In the genomic region with DNA sequence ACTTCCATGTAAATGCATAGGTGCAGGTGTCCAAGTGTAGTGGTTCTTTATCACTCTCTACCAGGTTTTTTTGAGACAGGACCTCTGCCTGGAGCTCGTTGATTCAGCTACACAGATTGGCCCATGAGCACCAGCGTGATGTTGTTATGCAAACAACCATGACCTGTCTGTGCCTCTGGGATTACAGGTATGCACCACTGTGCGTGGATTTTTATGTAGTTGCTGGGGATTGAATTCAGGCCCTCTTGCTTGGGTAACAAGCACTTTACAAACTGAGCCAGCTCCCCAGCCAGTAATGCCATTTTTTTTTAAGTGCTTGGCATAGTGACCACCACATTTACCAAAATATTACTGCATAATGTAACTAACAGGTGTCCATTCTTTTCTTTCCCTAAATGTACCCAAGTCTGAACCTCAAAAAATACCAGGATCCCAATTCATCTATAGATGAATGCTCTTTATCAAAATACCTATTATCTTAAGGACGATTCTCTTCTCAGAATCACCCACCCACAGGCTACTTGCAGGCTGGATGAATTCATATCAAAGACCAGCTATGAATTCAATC, we compare ENCODE assay signal across 27 mouse cellular contexts. TPM values are rescaled to one million over a fixed set of nuclear protein-coding genes. Genes with fewer than 3 reads are reported as not detected.
DNase-seq lines count a peak whose midpoint lies in the region; ATAC-seq and TF ChIP-seq lines count a peak whose summit lies in the region.
"Had no signal": no experiment of that assay in that cellular context is flagged by ENCODE, and none has a peak within 500 bp of the region (broad histone marks: within the 10 kb centered on the region; RNA-seq: fewer than 3 reads in every experiment).

No protein-coding gene starts in this region.

- no peak overlapping the region for H3ac ChIP-seq in myocyte (ENCODE audit: control insufficient read depth, insufficient read length)

- TF ChIP-seq POLR2A in CH12.LX (IDR thresholded peaks at IDR 0.05; ENCODE audit: low read depth, low read length): peak; percentile 41
- TF ChIP-seq POLR2A in myocyte (IDR thresholded peaks at IDR 0.05; ENCODE audit: insufficient read length, low read depth): no peak

- H3K36me3 ChIP-seq in heart, embryonic 12.5 days: no peaks in the 10 kb centered on the region
- no peaks in the 10 kb centered on the region for H3K36me3 ChIP-seq in heart, embryonic 10.5 days
- no peaks in the 10 kb centered on the region for H3K36me3 ChIP-seq in CH12.LX (replicated peaks in 1 of 2; ENCODE audit: control insufficient read depth in 1 of 2, insufficient read depth in 1 of 2, low read length in 1 of 2)
- H3K36me3 ChIP-seq in myocyte (ENCODE audit: control insufficient read depth, insufficient read depth): no peaks in the 10 kb centered on the region
- H3K36me3 ChIP-seq: G1E had no signal

- no peak overlapping the region for H3K9ac ChIP-seq in heart, embryonic 12.5 days
- H3K9ac ChIP-seq in CH12.LX (ENCODE audit: insufficient read depth, low read depth): no peak overlapping the region

- ATAC-seq in heart, embryonic 12.5 days (ENCODE audit: insufficient number of reproducible peaks, low FRiP score): no peak
- no peak for ATAC-seq in megakaryocyte, adult 5-6 weeks (ENCODE audit: poor library complexity, severe bottlenecking)
- ATAC-seq: Patski had no signal

- dilution Hi-C loops in CH12.LX (cut with MboI; ENCODE audit: extremely low pct_ligation_motif_present, extremely low pct_unique_long_range_greater_than_20kb, low sequenced_read_pairs): no loop called here

- WGBS in heart, embryonic 12.5 days: 80% methylated on average over 4 of the region's 4 CpGs
- WGBS in heart, embryonic 10.5 days: 70% methylated on average over 4 of the region's 4 CpGs

- no peaks in the 10 kb centered on the region for H3K27me3 ChIP-seq in heart, embryonic 12.5 days (replicated peaks)
- H3K27me3 ChIP-seq in heart, embryonic 10.5 days (ENCODE audit: insufficient read depth, poor library complexity, severe bottlenecking): no peaks in the 10 kb centered on the region
- no peaks in the 10 kb centered on the region for H3K27me3 ChIP-seq in CH12.LX (replicated peaks)
- H3K27me3 ChIP-seq in myocyte (ENCODE audit: control insufficient read depth, insufficient read depth, insufficient read length): no peaks in the 10 kb centered on the region
- H3K27me3 ChIP-seq: Patski had no signal

- no peak overlapping the region for H3K4me2 ChIP-seq in heart, embryonic 12.5 days
- H3K4me2 ChIP-seq in CH12.LX (ENCODE audit: insufficient read depth, low read depth, poor library complexity, severe bottlenecking) (peak overlapping the region; percentile 73; the same call in 1 of the 2 replicates), myocyte (ENCODE audit: low read depth) (peak overlapping the region; percentile 60)

- no peak for TF ChIP-seq EP300 in CH12.LX (IDR thresholded peaks at IDR 0.05; ENCODE audit: low read length)

- no peaks in the 10 kb centered on the region for H3K9me3 ChIP-seq in heart, embryonic 12.5 days (replicated peaks)
- no peaks in the 10 kb centered on the region for H3K9me3 ChIP-seq in heart, embryonic 10.5 days
- H3K9me3 ChIP-seq in CH12.LX (replicated peaks; ENCODE audit: low read length): no peaks in the 10 kb centered on the region
- H3K9me3 ChIP-seq: G1E had no signal

- peaks cover 15% of the 10 kb centered on the region for H3K4me1 ChIP-seq in heart, embryonic 12.5 days (replicated peaks)
- H3K4me1 ChIP-seq in heart, embryonic 10.5 days: peaks cover 15% of the 10 kb centered on the region
- peaks cover 7 to 49% of the 10 kb centered on the region in 2 experiments; a peak in 3 of 4 replicates for H3K4me1 ChIP-seq in CH12.LX (ENCODE audit: control insufficient read depth in 1 of 2, insufficient read depth in 2 of 2)

- H3K79me2 ChIP-seq in CH12.LX (replicated peaks; ENCODE audit: control insufficient read depth, extremely low read depth, insufficient read depth, poor library complexity, severe bottlenecking) (no peaks in the 10 kb centered on the region), myocyte (ENCODE audit: control insufficient read depth, insufficient read depth) (no peaks in the 10 kb centered on the region)

- peak; percentile 39 for DNase-seq in heart, adult 11 months
- DNase-seq in heart, embryonic 10.5 days (ENCODE audit: low spot score): peak; percentile 39
- DNase-seq in heart, postnatal 4 days: no peak
- no peak for DNase-seq in CH12.LX (ENCODE audit: extremely low read depth)
- DNase-seq in urinary bladder, postnatal 4 days (ENCODE audit: low spot score in 2 of 2): no peak
- DNase-seq: adrenal gland, adult 2 months; adrenal gland, adult 8-10 months; adrenal gland, postnatal 10 days; adrenal gland, postnatal 14 days; adrenal gland, postnatal 25 days; adrenal gland, postnatal 36 days; B cell, adult 2 months; cerebellum, adult 11 months; cerebellum, adult 11-12 months; cerebellum, adult 18-20 months had no signal

- H3K4me3 ChIP-seq in heart, embryonic 12.5 days: no peak overlapping the region
- H3K4me3 ChIP-seq in heart, embryonic 10.5 days: no peak overlapping the region
- H3K4me3 ChIP-seq in CH12.LX (replicated peaks in 1 of 3; ENCODE audit: low read depth in 2 of 3, low read length in 2 of 3, poor library complexity in 1 of 3) (no peak overlapping the region), myocyte (no peak overlapping the region)

- no peak for TF ChIP-seq RAD21 in CH12.LX (IDR thresholded peaks at IDR 0.05; ENCODE audit: low read depth, low read length)

- no peak overlapping the region for H3K27ac ChIP-seq in heart, embryonic 12.5 days (ENCODE audit: poor library complexity, severe bottlenecking)
- no peak overlapping the region for H3K27ac ChIP-seq in heart, embryonic 10.5 days
- H3K27ac ChIP-seq in CH12.LX (ENCODE audit: insufficient read depth, low read depth): no peak overlapping the region; the same call in 1 of the 2 replicates

- TF ChIP-seq CTCF in CH12.LX (conservative IDR thresholded peaks at IDR 0.05 in 1 of 2, IDR thresholded peaks at IDR 0.05 in 1 of 2; ENCODE audit: low read depth in 2 of 2, low read length in 2 of 2): no peak

- in situ Hi-C loops in CH12.LX (cut with MboI; ENCODE audit: low pct_ligation_motif_present, low pct_unique_long_range_greater_than_20kb, low sequenced_read_pairs): no loop called here

TF ChIP-seq in CH12.LX, 34 proteins besides CTCF, POLR2A, EP300 and RAD21:
- TF ChIP-seq ZMIZ1 (IDR thresholded peaks at IDR 0.05; ENCODE audit: low read depth, low read length) (peak; percentile 92; the same call in 1 of the 2 replicates), HCFC1 (IDR thresholded peaks at IDR 0.05; ENCODE audit: low read depth, low read length) (no peak), NRF1 (IDR thresholded peaks at IDR 0.05; ENCODE audit: low read depth, low read length) (peak; percentile 73), TBP (conservative IDR thresholded peaks at IDR 0.05; ENCODE audit: low read depth, low read length) (peak; percentile 93)

TF ChIP-seq in myocyte, 11 proteins besides CTCF, POLR2A, EP300 and RAD21:
- TF ChIP-seq MYOG (IDR thresholded peaks at IDR 0.05; ENCODE audit: control insufficient read depth in 1 of 3, insufficient read depth in 1 of 3, insufficient read length in 2 of 3, low read depth in 2 of 3): no peak
- TF ChIP-seq CEBPB (IDR thresholded peaks at IDR 0.05; ENCODE audit: insufficient read depth, poor library complexity, severe bottlenecking): no peak
- TF ChIP-seq TCF3 (IDR thresholded peaks at IDR 0.05; ENCODE audit: insufficient read length, low read depth): no peak
- no peak for TF ChIP-seq MAX (IDR thresholded peaks at IDR 0.05; ENCODE audit: low read depth)
- TF ChIP-seq E2F4 (IDR thresholded peaks at IDR 0.05; ENCODE audit: insufficient read depth): no peak
- TF ChIP-seq SRF (IDR thresholded peaks at IDR 0.05; ENCODE audit: control insufficient read depth, insufficient read length, low read depth): no peak
- TF ChIP-seq REST (IDR thresholded peaks at IDR 0.05; ENCODE audit: insufficient read depth, insufficient read length): no peak
- no peak for TF ChIP-seq POLR2AphosphoS2 (IDR thresholded peaks at IDR 0.05; ENCODE audit: insufficient read length, low read depth)
- no peak for TF ChIP-seq TCF12 (IDR thresholded peaks at IDR 0.05; ENCODE audit: insufficient read depth, poor library complexity, severe bottlenecking)
- TF ChIP-seq USF1 (IDR thresholded peaks at IDR 0.05; ENCODE audit: low read depth): no peak
- TF ChIP-seq MYOD1 (IDR thresholded peaks at IDR 0.05; ENCODE audit: control insufficient read depth in 1 of 3, insufficient read length in 2 of 3, low read depth in 2 of 3): no peak

RNA-seq across cellular contexts. Expression of a gene that starts 7.3 kb away (rescaled TPM):
- 30.5 and 31.2 TPM in 2 replicates for polyA plus RNA-seq in heart, embryonic 12.5 days (2016; fragmentation: Nextera tagmentation; extraction: Ambion mirVana)
- 18.8 and 23.6 TPM in 2 replicates for polyA plus RNA-seq in heart, embryonic 10.5 days (2016; fragmentation: Nextera tagmentation; extraction: Ambion mirVana)
- 10 to 100 TPM; 16.6 to 17.4 TPM for total RNA-seq in heart, postnatal 4 days (2021)
- total RNA-seq in CH12.LX (2012; rRNA removed): 16.8 and 27.2 TPM in 2 replicates
- total RNA-seq in CH12.LX (2014; rRNA removed): 25.2 and 26.0 TPM in 2 replicates
- 30.0 and 31.6 TPM in 2 replicates for polyA plus RNA-seq in CH12.LX (2012; ENCODE audit: insufficient read length, low read depth)
- 19.4 TPM for polyA plus RNA-seq in myocyte (2012; fragmentation: generic; extraction: Trizol)
- 36.7 and 40.6 TPM in 2 replicates for total RNA-seq in megakaryocyte, adult 5-6 weeks (2015)
- total RNA-seq in megakaryocyte, adult 5-6 weeks (2017): 43.9 and 46.4 TPM in 2 replicates

RNA-seq across cellular contexts. Expression of a gene that starts 35.3 kb away (rescaled TPM):
- polyA plus RNA-seq in heart, embryonic 12.5 days (2016; fragmentation: Nextera tagmentation; extraction: Ambion mirVana): 89.7 and 92.2 TPM in 2 replicates
- 87.9 and 92.0 TPM in 2 replicates for polyA plus RNA-seq in heart, embryonic 10.5 days (2016; fragmentation: Nextera tagmentation; extraction: Ambion mirVana)
- 10 to 100 TPM; 52.2 to 52.7 TPM for total RNA-seq in heart, postnatal 4 days (2021)
- total RNA-seq in CH12.LX (2012; rRNA removed): 34.0 and 36.1 TPM in 2 replicates
- total RNA-seq in CH12.LX (2014; rRNA removed): 82.2 and 83.2 TPM in 2 replicates
- polyA plus RNA-seq in CH12.LX (2012; ENCODE audit: insufficient read length, low read depth): 45.7 and 55.1 TPM in 2 replicates
- polyA plus RNA-seq in myocyte (2012; fragmentation: generic; extraction: Trizol): 35.8 TPM
- total RNA-seq in megakaryocyte, adult 5-6 weeks (2015): 25.7 and 25.8 TPM in 2 replicates
- 49.6 and 52.0 TPM in 2 replicates for total RNA-seq in megakaryocyte, adult 5-6 weeks (2017)

RNA-seq across cellular contexts. Expression of a gene that starts 41.0 kb away (rescaled TPM):
- not detected in 2 replicates for polyA plus RNA-seq in heart, embryonic 12.5 days (2016; fragmentation: Nextera tagmentation; extraction: Ambion mirVana)
- not detected in 2 replicates for polyA plus RNA-seq in heart, embryonic 10.5 days (2016; fragmentation: Nextera tagmentation; extraction: Ambion mirVana)
- total RNA-seq in heart, postnatal 4 days (2021): not detected
- 0.04 TPM in 1 of 2 replicates, not detected in the other for total RNA-seq in CH12.LX (2012; rRNA removed)
- 0.44 TPM in 1 of 2 replicates, not detected in the other for total RNA-seq in CH12.LX (2014; rRNA removed)
- polyA plus RNA-seq in CH12.LX (2012; ENCODE audit: insufficient read length, low read depth): 0.52 and 0.66 TPM in 2 replicates
- not detected for polyA plus RNA-seq in myocyte (2012; fragmentation: generic; extraction: Trizol)
- not detected in 2 replicates for total RNA-seq in megakaryocyte, adult 5-6 weeks (2015)
- not detected in 2 replicates for total RNA-seq in megakaryocyte, adult 5-6 weeks (2017)
- total RNA-seq: adrenal gland, adult 18-20 months; adrenal gland, adult 2 months; adrenal gland, adult 8-10 months; adrenal gland, postnatal 10 days; adrenal gland, postnatal 14 days; adrenal gland, postnatal 4 days; ES-E14; G1E; MEL had no signal
- polyA plus RNA-seq: activated CD4-positive, CD25-positive, alpha-beta regulatory T cell, adult 4 months; adrenal gland, adult 2 months; C2C12; CD4-positive, CD25-positive, alpha-beta regulatory T cell, adult 4 months; G1E; Patski had no signal

Comparison
In these comparisons a context has a peak if more than half of its experiments do, and no peak if none do; other contexts are left out.
1. DNase-seq: peak in heart, adult 11 months (single experiment) and heart, embryonic 10.5 days (single experiment); none in heart, postnatal 4 days (single experiment), CH12.LX (single experiment) and urinary bladder, postnatal 4 days (0 of 2).